Mouse (Mus musculus) thymus, postnatal 25 days (tissue): ENCODE measurements around the gene Tex29.
"Not testable (repeated sequence)": the region's sequence is repeated elsewhere in the genome, so short reads cannot be mapped to it uniquely, and the experiment has no call there.

Source experiments
- DNase-seq: peaks from one replicate; pipeline ENCODE4 v3.0.0; 2022

The Tex29 gene

DNA sequence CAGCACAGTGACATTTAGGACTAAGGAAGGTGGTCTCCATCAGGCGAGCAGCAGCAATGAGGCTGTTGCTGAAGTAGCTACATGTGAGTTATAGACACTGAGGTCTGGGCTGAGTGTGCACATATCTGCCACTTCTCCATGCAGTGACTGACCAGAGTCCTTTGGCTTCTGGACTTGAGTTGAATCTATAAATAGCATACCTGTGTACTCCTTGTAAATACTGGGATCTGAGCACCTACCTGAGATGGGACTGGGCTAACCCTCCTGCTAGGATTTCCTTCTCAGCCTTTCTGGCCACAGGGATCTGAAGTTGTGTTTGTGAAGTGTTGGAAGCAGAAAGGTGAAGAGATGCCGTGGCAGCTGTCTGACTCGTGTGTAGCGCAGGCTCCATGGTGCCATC, 7.1 kb upstream of the Tex29 start:
- DNase-seq: no peak

DNA sequence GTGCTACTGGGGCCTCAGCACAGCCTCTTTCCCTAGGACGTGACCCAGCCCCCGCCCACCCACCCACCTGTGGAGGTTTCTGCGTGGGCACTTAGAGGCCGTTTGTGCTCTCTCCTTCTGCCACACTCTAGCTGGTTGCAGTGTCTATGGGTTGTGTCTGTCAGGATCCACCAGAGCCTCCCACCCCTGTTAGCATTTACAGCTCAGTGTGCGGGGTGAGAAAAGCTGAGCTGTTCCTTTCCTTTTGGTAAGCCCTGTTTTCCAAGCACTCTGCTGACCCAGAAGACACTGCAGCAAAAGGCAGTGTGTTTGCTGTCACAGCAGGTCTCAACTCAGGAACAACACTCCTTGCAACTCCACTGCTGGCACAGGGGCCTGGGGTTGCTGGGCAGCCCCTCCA, 6.1 kb upstream of the Tex29 start:
- no peak for DNase-seq

- DNase-seq: no peak
These were observed 5.6 kb upstream of the Tex29 start for GRCm38 (mm10) chr8:11834691-11835090.

- DNase-seq: no peak
These were observed 1.3 kb downstream of the Tex29 start for GRCm38 (mm10) chr8:11841571-11841970.

DNA sequence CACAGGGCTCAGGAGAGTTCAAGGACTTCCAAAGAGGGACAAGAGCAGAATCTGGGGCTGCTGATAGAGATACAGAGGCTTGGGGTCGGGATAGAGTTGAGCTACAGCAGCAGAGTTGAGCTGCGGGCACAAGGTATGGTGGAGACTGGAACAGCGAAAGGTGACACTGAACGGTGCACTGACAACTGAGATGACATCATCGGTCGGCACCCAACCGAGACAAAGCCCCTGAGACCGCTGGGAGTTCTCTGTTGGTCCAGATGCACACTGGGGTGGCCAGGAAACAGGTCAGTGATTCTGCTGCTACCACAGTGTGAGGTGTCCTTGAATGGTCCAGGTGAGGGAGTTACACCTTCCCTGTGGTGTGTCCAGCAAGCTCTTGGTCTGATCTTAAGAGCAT, 2.5 kb downstream of the Tex29 start:
- no peak for DNase-seq

DNA sequence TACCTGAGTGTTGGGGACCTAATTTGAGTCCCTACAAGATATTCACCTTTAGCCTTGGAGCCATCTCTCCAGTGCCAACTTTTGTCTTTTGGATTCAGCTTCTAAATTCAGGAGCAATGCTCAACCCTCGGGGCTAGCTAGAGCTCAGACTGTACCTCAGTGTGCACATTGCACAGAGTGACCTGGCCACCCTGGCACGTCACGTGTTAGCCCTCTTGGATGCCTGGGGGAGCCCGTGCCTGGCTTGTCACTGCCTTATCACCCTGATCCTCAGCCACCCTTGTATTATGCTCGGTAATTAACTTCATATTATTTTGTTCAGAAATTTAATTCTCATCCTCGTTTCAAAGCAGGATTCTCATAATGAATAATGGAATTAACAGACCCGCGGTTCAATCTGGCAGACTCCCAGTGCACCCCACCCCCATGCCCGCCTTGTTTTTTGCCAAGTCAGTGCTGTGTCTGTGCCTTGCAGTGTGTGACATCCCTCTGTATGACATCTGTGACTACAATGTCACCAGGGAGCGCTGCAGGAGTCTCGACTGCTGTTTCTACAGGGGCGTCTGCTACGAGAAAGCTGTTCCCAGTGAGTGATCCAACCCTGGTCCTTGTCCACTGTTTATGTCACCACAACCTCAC, 3.5 kb downstream of the Tex29 start:
- DNase-seq: no peak

- no peak for DNase-seq
These were observed 4.0 kb downstream of the Tex29 start for GRCm38 (mm10) chr8:11844316-11844685.

- no peak for DNase-seq
These were observed 6.5 kb downstream of the Tex29 start for GRCm38 (mm10) chr8:11846807-11847206.

- DNase-seq: no peak
These were observed 27.6 kb downstream of the Tex29 start for GRCm38 (mm10) chr8:11867832-11868231.

- DNase-seq: not testable (repeated sequence)
These were observed 34.0 kb downstream of the Tex29 start for GRCm38 (mm10) chr8:11874227-11874626.

DNA sequence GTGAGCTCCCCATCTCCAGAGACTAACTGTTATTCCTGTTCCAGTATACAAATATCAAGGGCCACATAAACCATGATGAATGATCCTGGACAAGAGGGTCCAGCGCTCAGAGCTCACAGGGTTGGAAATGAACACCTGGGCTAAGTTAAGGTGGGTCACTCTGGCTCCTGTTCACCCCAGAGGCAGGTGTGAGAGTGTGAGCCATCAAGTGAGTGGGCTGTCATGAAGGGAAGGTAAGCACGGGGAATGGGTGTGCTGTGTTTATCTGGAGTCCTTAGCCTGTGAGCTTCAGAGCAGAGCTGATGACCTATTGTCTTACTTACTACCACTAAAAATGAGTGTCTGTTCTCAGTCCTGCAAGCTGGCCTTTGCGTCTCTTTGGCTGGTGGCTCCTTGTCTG, 44.4 kb downstream of the Tex29 start:
- DNase-seq: no peak

DNA sequence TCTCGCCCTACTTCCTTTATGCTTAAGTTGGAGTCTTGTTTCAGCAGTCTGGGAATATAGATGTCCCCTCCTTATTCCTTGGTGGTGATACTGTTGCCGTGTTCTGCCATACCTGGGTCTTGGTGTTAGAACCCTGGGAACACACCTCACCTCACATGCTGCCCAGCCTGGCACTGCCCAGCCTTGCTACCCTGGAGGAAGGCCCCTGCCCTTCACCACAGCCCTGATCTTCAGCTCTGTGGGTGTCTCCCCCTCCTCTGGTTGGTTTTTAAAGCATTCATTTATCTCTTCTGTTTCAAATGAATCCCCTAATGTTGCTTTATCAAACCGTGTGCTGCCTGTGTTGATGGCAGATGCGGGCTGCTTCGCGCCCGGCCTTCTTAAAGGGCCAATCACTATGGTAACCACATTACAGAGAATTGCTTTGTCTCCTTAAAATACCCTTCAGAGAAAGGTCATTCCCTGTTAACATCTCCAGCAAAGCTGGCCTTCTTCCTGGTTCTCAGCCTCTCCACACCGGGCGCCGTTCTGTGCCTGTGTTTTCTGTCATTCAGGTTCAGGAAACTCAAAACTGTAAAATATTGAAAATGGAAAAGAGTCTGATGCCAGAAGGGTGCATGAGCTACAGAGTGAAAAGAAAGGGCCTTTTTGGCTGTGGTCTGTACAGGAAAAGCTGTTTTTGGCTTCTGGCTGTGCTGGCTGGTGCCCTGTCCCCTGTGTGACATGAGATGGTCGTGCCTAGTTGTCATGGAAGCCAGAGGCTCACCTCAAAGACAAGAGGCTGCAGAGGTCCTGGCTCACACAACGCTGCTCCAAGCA, 45.8 kb downstream of the Tex29 start:
- DNase-seq: no peak

DNA sequence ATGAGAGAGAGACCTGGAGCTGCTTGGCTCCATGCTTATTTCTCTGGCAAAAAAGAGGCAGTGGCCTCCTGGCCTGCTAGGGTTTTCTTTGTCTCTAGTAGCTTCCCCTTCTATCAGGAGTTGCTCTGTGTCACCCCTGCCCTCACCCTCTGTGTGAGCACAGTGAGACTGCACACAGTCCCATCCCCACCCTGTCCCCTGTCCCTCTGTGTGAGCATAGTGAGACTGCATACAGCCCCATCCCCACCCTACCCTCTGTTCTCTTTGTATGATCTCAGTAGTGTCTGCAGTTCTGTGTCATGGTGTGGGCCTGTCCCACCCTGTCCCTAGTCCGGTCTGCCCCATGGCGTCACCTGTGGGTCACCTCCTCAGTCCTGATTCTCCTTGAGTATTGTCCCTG, 46.5 kb downstream of the Tex29 start:
- DNase-seq: no peak

- DNase-seq: no peak
These were observed 49.1 kb downstream of the Tex29 start for GRCm38 (mm10) chr8:11889156-11890018.

DNA sequence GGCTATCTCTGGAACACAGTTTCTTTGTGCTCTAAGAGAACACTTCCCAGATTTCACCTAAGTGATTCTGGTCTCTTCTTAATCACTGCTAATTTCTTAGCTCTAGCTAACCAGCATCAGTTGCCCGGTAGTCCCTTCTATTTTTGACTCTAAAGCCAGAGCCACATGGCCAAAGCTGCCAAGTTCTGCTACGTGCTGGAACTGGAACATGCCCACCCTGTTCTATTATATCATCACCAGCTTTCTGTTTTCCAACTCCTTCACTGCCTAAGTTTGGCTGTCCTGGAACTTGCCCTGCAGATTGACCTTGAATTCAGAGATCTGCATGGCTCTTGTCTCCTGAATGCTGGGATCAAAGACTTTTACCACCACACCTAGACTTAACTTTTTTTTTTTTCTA, 52.5 kb downstream of the Tex29 start:
- DNase-seq: no peak

- no peak for DNase-seq
These were observed 55.9 kb downstream of the Tex29 start for GRCm38 (mm10) chr8:11896022-11896662.

DNA sequence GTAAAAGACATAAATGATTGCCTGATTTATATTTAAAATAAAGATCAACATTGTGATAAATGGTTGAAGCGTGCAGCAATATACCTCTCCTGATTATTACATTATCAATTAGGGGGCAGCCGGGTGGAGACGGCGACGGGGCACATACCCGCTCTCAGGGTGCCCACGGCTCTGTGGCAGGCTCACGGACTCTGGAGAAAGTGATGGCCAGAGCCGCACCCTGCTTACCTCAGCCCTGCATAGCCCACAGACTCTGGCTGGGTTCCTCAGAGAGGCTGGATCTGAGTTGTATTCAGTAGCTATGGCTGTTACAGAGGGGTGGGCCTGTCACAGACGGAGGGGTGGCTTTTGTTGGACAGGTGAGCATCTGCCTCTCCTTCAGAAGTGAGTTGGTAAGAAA, 56.4 kb downstream of the Tex29 start:
- no peak for DNase-seq

DNA sequence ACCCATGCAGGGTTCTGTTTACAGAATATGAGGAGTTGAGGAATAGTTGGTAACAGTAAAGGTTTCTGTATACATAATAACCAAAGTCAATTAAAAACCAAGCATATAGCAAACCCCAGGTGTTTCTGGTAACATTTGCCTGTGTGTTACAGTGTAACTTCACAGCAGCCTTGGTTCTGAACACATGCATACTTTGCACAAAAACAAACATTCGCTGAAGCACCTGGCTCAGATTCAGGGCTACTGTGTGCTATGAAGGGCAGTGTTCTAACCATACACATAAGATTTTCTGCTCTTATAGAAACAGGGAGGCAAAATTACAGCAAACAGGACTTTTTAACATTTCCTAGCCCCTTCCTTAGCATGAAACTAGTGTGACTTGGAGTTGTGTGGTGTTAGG, 58.5 kb downstream of the Tex29 start:
- no peak for DNase-seq
